Mouse (Mus musculus): Measurements from ENCODE around the gene Itga6. TPM values are rescaled to one million over a fixed set of nuclear protein-coding genes. Genes with fewer than 3 reads are reported as not detected.

Itga6 gene
- polyA plus RNA-seq, 1 experiment from 2014 or later: 48.5 TPM

- H3K27ac ChIP-seq: peak overlapping the region; percentile 43
Observed at GRCm38 (mm10) chr2:71751863-71752262, 6.4 kb downstream of the Itga6 start.

GRCm38 (mm10) chr2:71752383-71752782 is 7.0 kb downstream of the Itga6 start:
- Histone ChIP-seq H3K4me2 (no peak overlapping the region), H3K27ac (peak overlapping the region; percentile 42; the same call in 1 of the 2 replicates), H3K4me1 (replicated peaks) (peaks cover 24% of the 10 kb centered on the region), H3K36me3 (no peaks in the 10 kb centered on the region), H3K9me3 (replicated peaks) (no peaks in the 10 kb centered on the region), H3K27me3 (no peaks in the 10 kb centered on the region), H3K4me3 (no peak overlapping the region), H3K9ac (no peak overlapping the region)
- 68% methylated on average over 2 of the region's 2 CpGs for WGBS
- no peak for ATAC-seq (replicated peaks; ENCODE audit: insufficient number of reproducible peaks, insufficient read depth, low FRiP score, low read depth)

More at GRCm38 (mm10) chr2:71751863-71752262, 6.4 kb downstream of the Itga6 start:
- 64% methylated on average over 2 of the region's 2 CpGs for WGBS
- no peaks in the 10 kb centered on the region for H3K27me3 ChIP-seq
- no peak overlapping the region for H3K4me3 ChIP-seq
- H3K36me3 ChIP-seq: no peaks in the 10 kb centered on the region
- no peak overlapping the region for H3K4me2 ChIP-seq
- H3K9ac ChIP-seq: no peak overlapping the region
- no peak for ATAC-seq (replicated peaks; ENCODE audit: insufficient number of reproducible peaks, insufficient read depth, low FRiP score, low read depth)
- H3K4me1 ChIP-seq (replicated peaks): peaks cover 23% of the 10 kb centered on the region
- H3K9me3 ChIP-seq (replicated peaks): no peaks in the 10 kb centered on the region

- H3K9ac ChIP-seq: no peak overlapping the region
- no peaks in the 10 kb centered on the region for H3K9me3 ChIP-seq (replicated peaks)
- H3K4me1 ChIP-seq (replicated peaks): peaks cover 23% of the 10 kb centered on the region
- H3K4me3 ChIP-seq: no peak overlapping the region
- H3K36me3 ChIP-seq: no peaks in the 10 kb centered on the region
- 63% methylated on average over 4 of the region's 4 CpGs for WGBS
- no peak for ATAC-seq (replicated peaks; ENCODE audit: insufficient number of reproducible peaks, insufficient read depth, low FRiP score, low read depth)
- H3K27me3 ChIP-seq: no peaks in the 10 kb centered on the region
- no peak overlapping the region for H3K27ac ChIP-seq
- no peak overlapping the region for H3K4me2 ChIP-seq
Observed at GRCm38 (mm10) chr2:71753161-71753560, 7.7 kb downstream of the Itga6 start.

DNA sequence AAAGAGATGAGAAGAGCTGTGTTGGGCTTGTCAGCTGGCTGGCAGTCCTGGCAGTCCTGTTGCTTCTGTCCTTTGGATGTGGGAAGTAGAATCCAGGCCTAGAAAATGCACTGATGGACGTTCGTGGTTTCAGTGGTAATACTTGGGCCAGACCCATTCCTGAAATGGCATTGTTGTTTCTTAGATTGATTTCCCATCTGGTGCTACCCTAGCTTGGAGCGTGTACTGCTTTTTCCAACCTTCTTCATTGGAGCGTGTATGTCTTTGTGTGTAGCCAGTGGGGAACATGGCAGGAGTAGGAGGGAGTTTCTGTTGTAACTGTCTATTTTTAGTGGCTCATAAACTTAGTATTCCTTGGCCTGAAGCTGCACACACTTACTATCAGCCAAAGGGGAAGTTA is 10.3 kb downstream of the Itga6 start:
- Histone ChIP-seq H3K36me3 (no peaks in the 10 kb centered on the region), H3K27ac (peak overlapping the region; percentile 23; the same call in 1 of the 2 replicates), H3K9me3 (replicated peaks) (no peaks in the 10 kb centered on the region), H3K4me2 (no peak overlapping the region), H3K4me1 (replicated peaks) (peaks cover 20% of the 10 kb centered on the region), H3K9ac (no peak overlapping the region), H3K4me3 (no peak overlapping the region), H3K27me3 (no peaks in the 10 kb centered on the region)
- 80% methylated on average over 4 of the region's 4 CpGs for WGBS
- ATAC-seq (replicated peaks; ENCODE audit: insufficient number of reproducible peaks, insufficient read depth, low FRiP score, low read depth): no peak

GRCm38 (mm10) chr2:71757098-71757497 is 11.7 kb downstream of the Itga6 start:
- Histone ChIP-seq H3K9ac (no peak overlapping the region), H3K9me3 (replicated peaks) (no peaks in the 10 kb centered on the region), H3K27ac (peak overlapping the region; percentile 40), H3K4me1 (replicated peaks) (peaks cover 18% of the 10 kb centered on the region), H3K4me2 (no peak overlapping the region), H3K36me3 (no peaks in the 10 kb centered on the region), H3K27me3 (no peaks in the 10 kb centered on the region), H3K4me3 (no peak overlapping the region)
- 0 out of 2 replicates have a peak, but pooled peaks have one; percentile 27 for ATAC-seq (replicated peaks; ENCODE audit: insufficient number of reproducible peaks, insufficient read depth, low FRiP score, low read depth)
- 28% methylated on average over 5 of the region's 5 CpGs for WGBS

DNA sequence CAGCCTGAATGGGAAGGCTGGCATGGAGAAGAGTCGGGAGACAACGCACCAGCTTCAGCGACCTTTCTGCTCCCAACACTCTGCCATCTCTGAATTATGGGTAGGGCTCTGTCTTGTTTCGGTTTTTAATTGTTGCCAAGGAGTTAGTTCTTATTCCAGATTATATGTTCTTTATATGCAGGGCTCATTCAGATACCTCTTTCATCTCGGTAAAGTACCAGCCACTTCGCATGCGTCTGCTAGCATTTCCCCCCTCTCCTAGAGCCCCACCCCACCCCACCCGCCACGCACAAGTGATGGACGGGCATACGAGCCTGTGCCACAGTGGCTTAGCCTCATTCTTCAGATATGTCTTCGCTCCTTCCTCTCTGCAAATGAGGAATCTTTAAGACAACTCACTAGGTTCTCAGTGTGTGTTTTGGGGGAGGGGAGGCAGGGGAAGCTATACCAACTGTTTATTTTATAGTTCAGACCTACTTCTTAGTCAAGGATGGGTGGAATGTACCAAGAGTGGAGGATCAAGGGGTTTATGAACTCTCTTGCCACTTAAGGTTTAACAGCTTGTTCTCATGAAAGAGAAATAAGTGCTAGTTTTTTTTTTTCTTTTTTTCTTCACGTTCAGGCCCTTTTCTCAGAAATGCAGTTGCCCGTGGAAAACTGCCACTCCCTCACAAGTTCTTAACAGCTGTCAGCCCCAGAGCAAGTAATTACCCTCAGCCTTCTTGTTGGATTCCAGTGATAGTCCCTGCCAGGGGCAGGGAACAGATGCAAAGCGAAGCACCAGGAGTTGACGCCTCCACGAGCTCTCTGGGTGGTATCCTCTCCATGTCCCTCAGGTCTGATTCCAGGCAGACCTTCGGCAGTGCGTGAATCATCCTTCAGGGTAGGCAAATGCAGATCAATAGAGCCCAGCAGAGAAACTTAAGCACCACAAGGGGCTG is 13.4 kb downstream of the Itga6 start:
- H3K4me3 ChIP-seq: no peak overlapping the region
- H3K27ac ChIP-seq: no peak overlapping the region
- no peaks in the 10 kb centered on the region for H3K36me3 ChIP-seq
- H3K9me3 ChIP-seq (replicated peaks): no peaks in the 10 kb centered on the region
- H3K9ac ChIP-seq: no peak overlapping the region
- WGBS: 48% methylated on average over 19 of the region's 19 CpGs
- no peak overlapping the region for H3K4me2 ChIP-seq
- no peak for ATAC-seq (replicated peaks; ENCODE audit: insufficient number of reproducible peaks, insufficient read depth, low FRiP score, low read depth)
- H3K27me3 ChIP-seq: no peaks in the 10 kb centered on the region
- peaks cover 12% of the 10 kb centered on the region for H3K4me1 ChIP-seq (replicated peaks)

- no peak for ATAC-seq (replicated peaks; ENCODE audit: insufficient number of reproducible peaks, insufficient read depth, low FRiP score, low read depth)
- H3K4me1 ChIP-seq (replicated peaks): peaks cover 12% of the 10 kb centered on the region
- no peak overlapping the region for H3K4me3 ChIP-seq
- no peaks in the 10 kb centered on the region for H3K9me3 ChIP-seq (replicated peaks)
- H3K27ac ChIP-seq: no peak overlapping the region
- no peaks in the 10 kb centered on the region for H3K27me3 ChIP-seq
- H3K36me3 ChIP-seq: no peaks in the 10 kb centered on the region
- no peak overlapping the region for H3K9ac ChIP-seq
- 83% methylated on average over 4 of the region's 4 CpGs for WGBS
- no peak overlapping the region for H3K4me2 ChIP-seq
Observed at GRCm38 (mm10) chr2:71760091-71760490, 14.7 kb downstream of the Itga6 start.

DNA sequence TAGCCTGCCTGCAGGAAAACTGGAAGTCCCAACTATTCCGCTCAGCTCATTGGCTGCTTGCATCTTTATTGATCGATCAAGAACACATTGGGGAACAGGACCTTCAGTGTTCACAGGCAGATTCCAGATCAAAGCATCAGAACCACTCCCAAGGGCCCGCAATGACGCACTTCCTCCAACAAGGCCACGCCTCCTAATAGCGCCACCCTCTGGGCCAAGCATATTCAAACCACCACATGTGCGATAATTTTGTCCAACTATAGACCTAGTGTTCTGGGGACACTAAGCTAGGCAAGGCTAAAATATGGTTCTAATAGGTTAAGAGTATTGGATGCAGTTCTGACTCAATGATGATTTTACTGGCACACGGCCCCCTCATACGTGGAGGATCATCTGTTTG is 15.7 kb downstream of the Itga6 start:
- no peak overlapping the region for H3K27ac ChIP-seq
- no peak for ATAC-seq (replicated peaks; ENCODE audit: insufficient number of reproducible peaks, insufficient read depth, low FRiP score, low read depth)
- H3K4me2 ChIP-seq: no peak overlapping the region
- WGBS: 91% methylated on average over 9 of the region's 9 CpGs
- H3K9me3 ChIP-seq (replicated peaks): no peaks in the 10 kb centered on the region
- H3K27me3 ChIP-seq: no peaks in the 10 kb centered on the region
- no peak overlapping the region for H3K9ac ChIP-seq
- peaks cover 9% of the 10 kb centered on the region for H3K4me1 ChIP-seq (replicated peaks)
- no peak overlapping the region for H3K4me3 ChIP-seq
- no peaks in the 10 kb centered on the region for H3K36me3 ChIP-seq

DNA sequence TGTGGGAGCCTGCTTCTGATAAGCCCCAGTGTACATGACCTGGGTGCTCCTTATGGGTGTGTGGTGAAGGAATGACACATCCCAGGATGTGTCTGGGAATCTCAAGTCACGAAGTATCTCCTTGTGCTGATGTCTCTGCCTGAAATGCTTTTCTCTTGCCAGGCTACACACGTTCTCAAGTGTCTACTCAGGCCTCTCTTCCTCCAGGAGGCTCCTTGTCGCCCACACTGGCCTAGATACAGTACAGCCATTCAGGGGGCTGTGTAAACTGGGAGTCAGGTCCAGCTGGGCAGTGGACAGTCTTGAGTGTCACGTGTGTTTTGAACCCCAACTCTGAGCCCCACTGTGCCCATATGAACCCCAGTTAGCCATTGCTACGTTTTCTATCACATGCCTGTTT is 19.1 kb downstream of the Itga6 start:
- WGBS: 50% methylated on average over 5 of the region's 5 CpGs
- H3K27ac ChIP-seq: no peak overlapping the region
- 0 out of 2 replicates have a peak, but pooled peaks cover 3% of the 10 kb centered on the region for H3K4me1 ChIP-seq (replicated peaks)
- no peaks in the 10 kb centered on the region for H3K9me3 ChIP-seq (replicated peaks)
- no peak overlapping the region for H3K4me3 ChIP-seq
- no peaks in the 10 kb centered on the region for H3K36me3 ChIP-seq
- H3K27me3 ChIP-seq: no peaks in the 10 kb centered on the region
- H3K9ac ChIP-seq: no peak overlapping the region
- H3K4me2 ChIP-seq: no peak overlapping the region
- ATAC-seq (replicated peaks; ENCODE audit: insufficient number of reproducible peaks, insufficient read depth, low FRiP score, low read depth): no peak

DNA sequence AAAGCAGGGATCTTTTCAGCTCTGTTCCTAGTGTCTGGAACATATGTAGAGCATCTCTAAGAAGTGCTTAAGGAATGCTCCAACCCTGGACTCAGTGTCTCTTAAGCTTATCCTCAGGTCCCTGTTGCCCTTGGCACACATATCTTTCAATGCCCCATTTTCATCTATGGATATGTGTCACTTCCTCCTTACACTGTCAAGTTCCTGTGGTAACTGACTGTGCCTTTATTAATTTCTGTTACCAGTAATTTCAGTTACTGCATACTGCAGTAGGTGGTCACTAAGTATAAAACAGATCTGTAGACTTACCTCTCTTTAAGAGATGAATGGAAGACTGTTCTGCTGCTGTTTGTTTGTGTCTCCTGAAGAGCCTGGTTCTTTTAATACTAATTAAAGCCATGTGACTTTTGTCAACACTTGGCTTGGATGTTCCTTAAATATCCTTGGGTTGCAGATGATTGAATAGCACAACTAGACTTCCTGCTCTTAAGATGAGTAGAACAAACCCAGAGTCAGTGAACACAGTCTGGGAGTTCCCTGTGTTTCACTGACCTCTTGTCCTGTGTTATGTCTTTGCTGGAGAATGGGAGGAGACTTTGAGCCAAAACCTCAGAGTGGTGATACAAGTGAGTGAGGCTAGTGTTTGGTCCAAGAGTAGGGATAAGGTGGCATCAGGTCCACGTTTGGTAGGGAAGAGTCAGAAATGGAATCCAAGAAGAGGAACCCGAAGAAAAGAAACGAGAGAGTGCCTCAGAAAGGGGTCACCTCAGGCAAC is 19.7 kb downstream of the Itga6 start:
- ATAC-seq (replicated peaks; ENCODE audit: insufficient number of reproducible peaks, insufficient read depth, low FRiP score, low read depth): no peak
- H3K36me3 ChIP-seq: no peaks in the 10 kb centered on the region

GRCm38 (mm10) chr2:71766007-71766406 is 20.6 kb downstream of the Itga6 start:
- Histone ChIP-seq H3K36me3 (no peaks in the 10 kb centered on the region), H3K9me3 (replicated peaks) (no peaks in the 10 kb centered on the region), H3K4me2 (no peak overlapping the region), H3K4me3 (no peak overlapping the region), H3K9ac (no peak overlapping the region), H3K27me3 (no peaks in the 10 kb centered on the region), H3K27ac (peak overlapping the region; percentile 11; the same call in 1 of the 2 replicates), H3K4me1 (replicated peaks) (0 out of 2 replicates have a peak, but pooled peaks cover 3% of the 10 kb centered on the region)
- ATAC-seq (replicated peaks; ENCODE audit: insufficient number of reproducible peaks, insufficient read depth, low FRiP score, low read depth): 0 out of 2 replicates have a peak, but pooled peaks have one; percentile 14
- 71% methylated on average over 5 of the region's 5 CpGs for WGBS

More for the DNA sequence above, 19.7 kb downstream of the Itga6 start:
- H3K27ac ChIP-seq: peak overlapping the region; percentile 11; the same call in 1 of the 2 replicates
- H3K9ac ChIP-seq: no peak overlapping the region
- WGBS: 70% methylated on average over 3 of the region's 3 CpGs
- H3K4me1 ChIP-seq (replicated peaks): 0 out of 2 replicates have a peak, but pooled peaks cover 3% of the 10 kb centered on the region
- H3K9me3 ChIP-seq (replicated peaks): no peaks in the 10 kb centered on the region
- H3K4me3 ChIP-seq: no peak overlapping the region
- H3K4me2 ChIP-seq: no peak overlapping the region
- H3K27me3 ChIP-seq: no peaks in the 10 kb centered on the region

All from heart, embryonic 15.5 days (tissue).